8 mouse cellular contexts compared by ENCODE assay signal in genomic region chr10:38908277-38908676, GRCm38 (mm10). TPM values are rescaled to one million over a fixed set of nuclear protein-coding genes. Genes with fewer than 3 reads are reported as not detected.
DNase-seq lines count a peak whose midpoint lies in the region; ATAC-seq lines count a peak whose summit lies in the region.

No protein-coding gene starts in this region.

- no peak overlapping the region for H3K4me3 ChIP-seq in liver, embryonic 12.5 days
- no peak overlapping the region for H3K4me3 ChIP-seq in stomach, embryonic 16.5 days (replicated peaks; ENCODE audit: low read length)

- DNase-seq in liver = peak; percentile 43
- DNase-seq in frontal cortex, postnatal 14 days (ENCODE audit: low spot score in 2 of 2) = peak; percentile 58
- DNase-seq in heart, postnatal 4 days = peak; percentile 82
- peak; percentile 85 for DNase-seq in layer of hippocampus, adult 9-11 months
- peak; percentile 77 for DNase-seq in lung, postnatal 14 days
- no peak for DNase-seq in thymus, postnatal 14 days

- no peaks in the 10 kb centered on the region for H3K36me3 ChIP-seq in liver, embryonic 12.5 days
- H3K36me3 ChIP-seq in stomach, embryonic 16.5 days (ENCODE audit: control insufficient read depth, insufficient read depth, low read length) = no peaks in the 10 kb centered on the region

- no peak for ATAC-seq in liver, embryonic 12.5 days
- peak; percentile 95 for ATAC-seq in stomach, embryonic 16.5 days (ENCODE audit: insufficient read depth, low FRiP score)

- 40% methylated on average over 9 of the region's 9 CpGs for WGBS in liver, embryonic 12.5 days (ENCODE audit: insufficient replicate concordance)
- WGBS in stomach, embryonic 16.5 days = 29% methylated on average over 9 of the region's 9 CpGs

- H3K4me1 ChIP-seq in liver, embryonic 12.5 days = no peaks in the 10 kb centered on the region
- peaks cover 12% of the 10 kb centered on the region for H3K4me1 ChIP-seq in stomach, embryonic 16.5 days (ENCODE audit: control insufficient read depth, insufficient read depth, low read length)

- H3K9ac ChIP-seq in liver, embryonic 12.5 days = no peak overlapping the region
- no peak overlapping the region for H3K9ac ChIP-seq in stomach, embryonic 16.5 days (ENCODE audit: low read length)

- no peaks in the 10 kb centered on the region for H3K27me3 ChIP-seq in liver, embryonic 12.5 days (replicated peaks)
- H3K27me3 ChIP-seq in stomach, embryonic 16.5 days (ENCODE audit: control insufficient read depth, insufficient read depth, low read length) = no peaks in the 10 kb centered on the region

- no peaks in the 10 kb centered on the region for H3K9me3 ChIP-seq in liver, embryonic 12.5 days (replicated peaks)
- H3K9me3 ChIP-seq in stomach, embryonic 16.5 days (replicated peaks; ENCODE audit: control insufficient read depth, low read length) = no peaks in the 10 kb centered on the region

- no peak overlapping the region for H3K4me2 ChIP-seq in liver, embryonic 12.5 days
- H3K4me2 ChIP-seq in stomach, embryonic 16.5 days (ENCODE audit: low read depth, low read length) = no peak overlapping the region

- H3K27ac ChIP-seq in liver, embryonic 12.5 days = no peak overlapping the region
- peak overlapping the region; percentile 96 for H3K27ac ChIP-seq in stomach, embryonic 16.5 days (ENCODE audit: low read length)

RNA-seq across cellular contexts. Expression of gene Lama4, which starts 57.0 kb away (rescaled TPM):
- polyA plus RNA-seq in liver, embryonic 12.5 days (2016; fragmentation: Nextera tagmentation; extraction: Ambion mirVana) = 2.8 and 3.2 TPM in 2 replicates
- 100 to 1,000 TPM; 225 to 235 TPM for total RNA-seq in heart, postnatal 4 days (2021)
- polyA plus RNA-seq in stomach, embryonic 16.5 days (2015; fragmentation: Nextera tagmentation; extraction: Ambion mirVana) = 72.4 and 75.1 TPM in 2 replicates

Comparison
In these comparisons a context has a peak if more than half of its experiments do, and no peak if none do; other contexts are left out.
1. RNA of gene Lama4, which starts 57.0 kb away (polyA plus RNA-seq): 72.4 to 75.1 TPM in stomach, embryonic 16.5 days; 2.8 to 3.2 TPM in liver, embryonic 12.5 days; every median in the first group is over 10 times any median in the second.